Comparison of ENCODE assay signal across 15 mouse cellular contexts in the genomic region with DNA sequence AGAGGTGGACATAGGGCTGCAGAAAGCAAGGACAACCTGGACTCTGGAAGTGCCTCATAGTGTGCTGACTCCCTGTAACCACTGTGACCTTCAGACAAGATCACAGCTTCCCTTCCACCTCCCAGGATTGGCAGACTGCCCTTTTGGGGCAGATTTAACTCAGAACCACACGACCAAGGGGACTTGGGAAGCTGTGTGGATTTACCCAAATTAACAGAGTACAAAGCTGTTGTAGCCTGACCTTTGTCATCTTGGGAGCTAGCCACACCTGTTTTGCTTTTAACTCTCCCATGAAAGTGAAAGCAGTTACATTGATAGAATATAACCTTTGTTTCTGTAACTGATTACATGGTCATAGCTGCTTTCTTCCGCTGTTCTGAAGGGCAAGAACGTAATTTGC. TPM values are rescaled to one million over a fixed set of nuclear protein-coding genes. Genes with fewer than 3 reads are reported as not detected.
A peak's percentile ranks its signal among the peaks of the same experiment; 100 is the strongest.
DNase-seq lines count a peak whose midpoint lies in the region; ATAC-seq and TF ChIP-seq lines count a peak whose summit lies in the region.
"Had no signal": no experiment of that assay in that cellular context is flagged by ENCODE, and none has a peak within 500 bp of the region (broad histone marks: within the 10 kb centered on the region; RNA-seq: fewer than 3 reads in every experiment).

No protein-coding gene starts in this region.

- peak overlapping the region; percentile 96 for H3K27ac ChIP-seq in kidney, adult 2 months (ENCODE audit: insufficient read depth, low read depth, low read length)
- H3K27ac ChIP-seq in kidney, embryonic 15.5 days, result no peak overlapping the region
- H3K27ac ChIP-seq: embryonic facial prominence, embryonic 12.5 days; neural tube, embryonic 13.5 days had no signal

- ATAC-seq in kidney, embryonic 15.5 days (replicated peaks; ENCODE audit: low FRiP score), result no peak

- no peak overlapping the region for H3K4me3 ChIP-seq in kidney, adult 2 months (ENCODE audit: insufficient read depth, low read depth, low read length)
- H3K4me3 ChIP-seq in kidney, embryonic 15.5 days (replicated peaks), result no peak overlapping the region
- H3K4me3 ChIP-seq: embryonic facial prominence, embryonic 12.5 days; neural tube, embryonic 13.5 days had no signal

- WGBS in kidney, adult 2 months, result 28% methylated on average over 3 of the region's 3 CpGs
- WGBS in kidney, embryonic 15.5 days, result 70% methylated on average over 3 of the region's 3 CpGs

- no peak overlapping the region for H3K9ac ChIP-seq in kidney, embryonic 15.5 days
- H3K9ac ChIP-seq: embryonic facial prominence, embryonic 12.5 days; neural tube, embryonic 13.5 days had no signal

- TF ChIP-seq POLR2A in kidney, adult 2 months (IDR thresholded peaks at IDR 0.05; ENCODE audit: low read depth, low read length), result no peak

- TF ChIP-seq CTCF in kidney, adult 2 months (conservative IDR thresholded peaks at IDR 0.05; ENCODE audit: insufficient read depth, insufficient read length, low read depth, low read length), result no peak

- H3K36me3 ChIP-seq in kidney, adult 2 months (ENCODE audit: control insufficient read depth, insufficient read depth, low read length), result no peaks in the 10 kb centered on the region
- no peaks in the 10 kb centered on the region for H3K36me3 ChIP-seq in kidney, embryonic 15.5 days
- H3K36me3 ChIP-seq: embryonic facial prominence, embryonic 12.5 days; neural tube, embryonic 13.5 days had no signal

- H3K4me1 ChIP-seq in kidney, adult 2 months (ENCODE audit: control insufficient read depth, insufficient read depth, low read length), result peaks cover 21% of the 10 kb centered on the region
- no peaks in the 10 kb centered on the region for H3K4me1 ChIP-seq in kidney, embryonic 15.5 days
- H3K4me1 ChIP-seq: embryonic facial prominence, embryonic 12.5 days; neural tube, embryonic 13.5 days had no signal

- no peak overlapping the region for H3K4me2 ChIP-seq in kidney, embryonic 15.5 days
- H3K4me2 ChIP-seq: embryonic facial prominence, embryonic 12.5 days; neural tube, embryonic 13.5 days had no signal

- DNase-seq in adrenal gland, adult (ENCODE audit: inconsistent age in 2 of 2, low spot score in 1 of 2), result peak; percentile 73 to 80
- no peak for DNase-seq in adrenal gland, postnatal 4 days (ENCODE audit: low spot score in 2 of 2)
- peak; percentile 96 for DNase-seq in kidney, adult 2 months
- peak; percentile 29 for DNase-seq in heart, postnatal 4 days
- peak; percentile 86 to 88 for DNase-seq in kidney, postnatal 36 days
- DNase-seq in thymus, postnatal 25 days, result no peak
- DNase-seq in thymus, postnatal 14 days, result no peak
- DNase-seq: cerebellum, adult 11-12 months; gastrocnemius, postnatal 25 days; lung, postnatal 10 days; thymus, postnatal 4 days had no signal

- H3K27me3 ChIP-seq in kidney, adult 2 months (replicated peaks; ENCODE audit: control insufficient read depth, insufficient read depth, low read length), result no peaks in the 10 kb centered on the region
- H3K27me3 ChIP-seq in kidney, embryonic 15.5 days, result no peaks in the 10 kb centered on the region
- H3K27me3 ChIP-seq: CH12.LX; embryonic facial prominence, embryonic 12.5 days; neural tube, embryonic 13.5 days had no signal

- H3K9me3 ChIP-seq in kidney, embryonic 15.5 days (replicated peaks), result no peaks in the 10 kb centered on the region
- H3K9me3 ChIP-seq: embryonic facial prominence, embryonic 12.5 days had no signal

RNA-seq across cellular contexts. Expression of a gene that starts 22.6 kb away (rescaled TPM):
- 10 to 100 TPM; 26.7 to 36.0 TPM for total RNA-seq in adrenal gland, postnatal 4 days (2021)
- polyA plus RNA-seq in kidney, adult 2 months (2012; rRNA removed), result 16.9 and 17.4 TPM in 2 replicates
- polyA plus RNA-seq in kidney, embryonic 15.5 days (2015; fragmentation: Nextera tagmentation; extraction: Ambion mirVana), result 14.1 and 16.2 TPM in 2 replicates
- 10 to 100 TPM; 18.4 to 23.6 TPM for total RNA-seq in heart, postnatal 4 days (2021)

RNA-seq across cellular contexts. Expression of a gene that starts 23.3 kb away (rescaled TPM):
- 100 to 1,000 TPM; 114 to 116 TPM for total RNA-seq in adrenal gland, postnatal 4 days (2021)
- polyA plus RNA-seq in kidney, adult 2 months (2012; rRNA removed), result 64.0 and 93.1 TPM in 2 replicates
- 217 and 223 TPM in 2 replicates for polyA plus RNA-seq in kidney, embryonic 15.5 days (2015; fragmentation: Nextera tagmentation; extraction: Ambion mirVana)
- 10 to 100 TPM; 61.7 to 71.4 TPM for total RNA-seq in heart, postnatal 4 days (2021)

Comparison
In these comparisons a context has a peak if more than half of its experiments do, and no peak if none do; other contexts are left out.
1. DNase-seq: peak in adrenal gland, adult (2 of 2), kidney, adult 2 months (single experiment), heart, postnatal 4 days (single experiment) and kidney, postnatal 36 days (2 of 2); none in adrenal gland, postnatal 4 days (0 of 2), thymus, postnatal 25 days (single experiment) and thymus, postnatal 14 days (single experiment).